Mouse (Mus musculus) heart, embryonic 11.5 days (tissue): ENCODE data around the gene Gucd1. TPM values are rescaled to one million over a fixed set of nuclear protein-coding genes. Genes with fewer than 3 reads are reported as not detected.
"Not testable (repeated sequence)": the region's sequence is repeated elsewhere in the genome, so short reads cannot be mapped to it uniquely, and the experiment has no call there.

Experiments
- ATAC-seq: fragments of 200-750 bp; cut with Nextera tagmentation; replicated peaks from 2 replicates; pipeline ENCODE4 v1.8.0; 2017; ENCODE audit warnings: moderate library complexity; ENCODE audit not compliant: insufficient number of reproducible peaks, low FRiP score, low TSS enrichment
- H3K27ac ChIP-seq: fragments of 300-500 bp; sonication (generic); 2 replicates; pipeline ENCODE4 v1.5.1; 2014; ENCODE audit warnings: mild to moderate bottlenecking, low read depth, low read length
- H3K27me3 ChIP-seq: fragments of 300-500 bp; sonication (generic); 2 replicates; pipeline ENCODE4 v1.6.1; 2014; ENCODE audit warnings: mild to moderate bottlenecking, low read length, mixed read lengths; ENCODE audit not compliant: control insufficient read depth, insufficient read depth
- H3K36me3 ChIP-seq: fragments of 300-500 bp; sonication (generic); 2 replicates; pipeline ENCODE4 v1.6.1; 2014; ENCODE audit warnings: mild to moderate bottlenecking, low read length, moderate library complexity, mixed read lengths; ENCODE audit not compliant: control insufficient read depth, insufficient read depth
- H3K4me1 ChIP-seq: fragments of 300-500 bp; sonication (generic); 2 replicates; pipeline ENCODE4 v1.6.1; 2014; ENCODE audit warnings: low read length; ENCODE audit not compliant: control insufficient read depth, insufficient read depth
- H3K4me2 ChIP-seq: fragments of 300-500 bp; sonication (generic); 2 replicates; pipeline ENCODE4 v1.6.1; 2014; ENCODE audit warnings: mild to moderate bottlenecking, moderate library complexity
- H3K4me3 ChIP-seq: fragments of 300-500 bp; sonication (generic); 2 replicates; pipeline ENCODE4 v1.5.1; 2014; ENCODE audit warnings: low read depth, low read length
- H3K9ac ChIP-seq: fragments of 300-500 bp; sonication (generic); 2 replicates; pipeline ENCODE4 v1.6.1; 2014; ENCODE audit warnings: mild to moderate bottlenecking, low read depth, low read length, moderate library complexity
- H3K9me3 ChIP-seq: fragments of 300-500 bp; sonication (generic); replicated peaks from 2 replicates; pipeline ENCODE4 v1.6.1; 2016; ENCODE audit warnings: low read length; ENCODE audit not compliant: control insufficient read depth
- WGBS: fragments of 180-500 bp; shearing (Covaris S2); extraction: QIAGEN DNeasy Blood & Tissue Kit; methylation state at CpG from one replicate; pipeline ENCODE4 v1.1.7; 2014; ENCODE audit not compliant: insufficient replicate concordance; 5-methylcytosine and 5-hydroxymethylcytosine counted together
- polyA plus RNA-seq: library from polyadenylated mRNA; unstranded; fragments of >200 nt; fragmentation: Nextera tagmentation; extraction: Ambion mirVana; gene quantifications from 2 replicates; pipeline ENCODE4 v1.2.1, GENCODE M21; 2014

Gene Gucd1
- polyA plus RNA-seq, 1 experiment from 2014 or later = 30.5 TPM

GRCm38 (mm10) chr10:75462728-75463127, 55.0 kb downstream of the Gucd1 start:
- no peaks in the 10 kb centered on the region for H3K9me3 ChIP-seq
- no peak for ATAC-seq
- no peak overlapping the region for H3K27ac ChIP-seq
- WGBS = 81% methylated on average over 3 of the region's 3 CpGs
- H3K27me3 ChIP-seq = no peaks in the 10 kb centered on the region
- no peaks in the 10 kb centered on the region for H3K36me3 ChIP-seq
- no peak overlapping the region for H3K4me2 ChIP-seq
- H3K4me3 ChIP-seq = no peak overlapping the region
- H3K4me1 ChIP-seq = peaks cover 4% of the 10 kb centered on the region; the same call in 1 of the 2 replicates
- H3K9ac ChIP-seq = no peak overlapping the region

- Histone ChIP-seq H3K9ac (no peak overlapping the region), H3K4me1 (no peaks in the 10 kb centered on the region), H3K4me2 (no peak overlapping the region), H3K27ac (no peak overlapping the region), H3K9me3 (no peaks in the 10 kb centered on the region), H3K27me3 (no peaks in the 10 kb centered on the region), H3K4me3 (no peak overlapping the region), H3K36me3 (no peaks in the 10 kb centered on the region)
- ATAC-seq = no peak
- 80% methylated on average over 4 of the region's 4 CpGs for WGBS
These were observed 59.4 kb downstream of the Gucd1 start for GRCm38 (mm10) chr10:75458329-75458728.

GRCm38 (mm10) chr10:75457852-75458251, 59.9 kb downstream of the Gucd1 start:
- Histone ChIP-seq H3K36me3 (no peaks in the 10 kb centered on the region), H3K4me1 (no peaks in the 10 kb centered on the region), H3K27ac (no peak overlapping the region), H3K27me3 (no peaks in the 10 kb centered on the region), H3K9ac (no peak overlapping the region), H3K4me3 (no peak overlapping the region), H3K4me2 (no peak overlapping the region), H3K9me3 (no peaks in the 10 kb centered on the region)
- 72% methylated on average over 1 of the region's 1 CpGs for WGBS
- no peak for ATAC-seq

GRCm38 (mm10) chr10:75456061-75456831, 61.5 kb downstream of the Gucd1 start:
- not testable (repeated sequence) for H3K9me3 ChIP-seq, H3K36me3 ChIP-seq, H3K9ac ChIP-seq, H3K4me3 ChIP-seq, H3K27me3 ChIP-seq, H3K4me1 ChIP-seq, H3K4me2 ChIP-seq
- H3K27ac ChIP-seq = peak overlapping the region; percentile 54; the same call in 1 of the 2 replicates
- 57% methylated on average over 11 of the region's 18 CpGs for WGBS
- peak; percentile 76 for ATAC-seq

GRCm38 (mm10) chr10:75451036-75451786, 66.6 kb downstream of the Gucd1 start:
- 0 out of 2 replicates have a peak overlapping the region, but pooled peaks have one; percentile 6 for H3K9ac ChIP-seq
- peak; percentile 73 for ATAC-seq
- peaks cover 33% of the 10 kb centered on the region for H3K4me1 ChIP-seq
- H3K4me2 ChIP-seq = peak overlapping the region; percentile 31
- H3K9me3 ChIP-seq = no peaks in the 10 kb centered on the region
- H3K27me3 ChIP-seq = no peaks in the 10 kb centered on the region
- no peak overlapping the region for H3K4me3 ChIP-seq
- H3K27ac ChIP-seq = peak overlapping the region; percentile 92
- H3K36me3 ChIP-seq = no peaks in the 10 kb centered on the region
- 33% methylated on average over 10 of the region's 10 CpGs for WGBS

- no peaks in the 10 kb centered on the region for H3K9me3 ChIP-seq
- no peak overlapping the region for H3K9ac ChIP-seq
- peaks cover 35% of the 10 kb centered on the region for H3K4me1 ChIP-seq
- no peak overlapping the region; the same call in 1 of the 2 replicates for H3K27ac ChIP-seq
- ATAC-seq = no peak
- no peaks in the 10 kb centered on the region for H3K36me3 ChIP-seq
- H3K27me3 ChIP-seq = no peaks in the 10 kb centered on the region
- H3K4me2 ChIP-seq = no peak overlapping the region
- 85% methylated on average over 8 of the region's 8 CpGs for WGBS
- H3K4me3 ChIP-seq = no peak overlapping the region
These were observed 67.4 kb downstream of the Gucd1 start for GRCm38 (mm10) chr10:75450331-75450730.

GRCm38 (mm10) chr10:75448806-75449420, 68.9 kb downstream of the Gucd1 start:
- H3K9me3 ChIP-seq = no peaks in the 10 kb centered on the region
- no peak overlapping the region for H3K4me2 ChIP-seq
- H3K4me3 ChIP-seq = no peak overlapping the region
- no peak for ATAC-seq
- H3K36me3 ChIP-seq = no peaks in the 10 kb centered on the region
- H3K27ac ChIP-seq = peak overlapping the region; percentile 48
- H3K9ac ChIP-seq = no peak overlapping the region
- H3K4me1 ChIP-seq = peaks cover 48% of the 10 kb centered on the region
- 49% methylated on average over 6 of the region's 6 CpGs for WGBS
- no peaks in the 10 kb centered on the region for H3K27me3 ChIP-seq

GRCm38 (mm10) chr10:75447489-75447888, 70.3 kb downstream of the Gucd1 start:
- WGBS = 78% methylated on average over 11 of the region's 11 CpGs
- no peak for ATAC-seq
- H3K27ac ChIP-seq = no peak overlapping the region
- H3K4me2 ChIP-seq = no peak overlapping the region
- H3K27me3 ChIP-seq = no peaks in the 10 kb centered on the region
- H3K9ac ChIP-seq = no peak overlapping the region
- H3K4me3 ChIP-seq = no peak overlapping the region
- peaks cover 49% of the 10 kb centered on the region for H3K4me1 ChIP-seq
- H3K36me3 ChIP-seq = no peaks in the 10 kb centered on the region
- H3K9me3 ChIP-seq = no peaks in the 10 kb centered on the region
